Mouse (Mus musculus) liver, postnatal 0 days (tissue): ENCODE measurements around the gene Gm20390.

Experiments
- CTCF ChIP-seq: sonication (generic); IDR thresholded peaks from 2 replicates; pipeline ENCODE4 v1.5.1; 2016; ENCODE audit warnings: antibody characterized with exemption, low read depth
- EP300 ChIP-seq: IDR thresholded peaks from 2 replicates; pipeline ENCODE4 v1.6.1; 2016; ENCODE audit warnings: antibody characterized with exemption, low read depth, mild to moderate bottlenecking

DNA sequence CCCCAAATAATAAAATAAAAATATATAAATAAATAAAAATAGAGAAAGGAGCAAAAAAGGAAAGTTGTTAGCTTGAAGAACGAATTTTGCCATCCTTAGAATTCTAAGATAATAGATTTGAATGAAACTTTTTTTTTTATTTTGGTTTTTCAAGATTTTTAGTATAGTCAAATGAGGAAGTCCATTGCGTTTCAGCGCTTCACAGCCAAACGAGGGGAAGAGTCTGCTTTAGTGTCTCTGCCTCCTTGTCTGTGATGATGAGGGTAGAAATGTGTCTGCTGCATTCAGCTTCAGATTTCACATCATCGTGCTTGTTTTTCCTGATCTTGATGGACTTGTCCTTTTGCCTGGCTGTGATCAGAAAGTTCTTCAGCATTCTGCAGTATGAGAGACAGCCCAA is 17.2 kb upstream of the Gm20390 start:
- TF ChIP-seq EP300 (no peak), CTCF (no peak)
